Mouse (Mus musculus): Measurements from ENCODE around the gene Ano6.

- TF ChIP-seq CTCF (IDR thresholded peaks at IDR 0.05; ENCODE audit: low read depth) (no peak), EP300 (IDR thresholded peaks at IDR 0.05; ENCODE audit: low read depth) (no peak)
Measured at GRCm38 (mm10) chr15:95810357-95810761, 19.7 kb downstream of the Ano6 start.
